Mouse (Mus musculus) liver, embryonic 15.5 days (tissue): Measurements from ENCODE around the gene Rnf2. TPM values are rescaled to one million over a fixed set of nuclear protein-coding genes. Genes with fewer than 3 reads are reported as not detected.
A peak's percentile ranks its signal among the peaks of the same experiment; 100 is the strongest.

Source experiments
- ATAC-seq: fragments of 200-750 bp; cut with Nextera tagmentation; 2 replicates; pipeline ENCODE4 v1.8.0; 2017; ENCODE audit warnings: moderate number of reproducible peaks, mild to moderate bottlenecking, moderate library complexity; ENCODE audit not compliant: insufficient read depth
- H3K27ac ChIP-seq: fragments of 300-500 bp; sonication (generic); replicated peaks from 2 replicates; pipeline ENCODE4 v1.5.1; 2015; ENCODE audit warnings: mild to moderate bottlenecking, inconsistent platforms
- H3K27me3 ChIP-seq: fragments of 300-500 bp; sonication (generic); 2 replicates; pipeline ENCODE4 v1.6.1; 2015; ENCODE audit warnings: mild to moderate bottlenecking, inconsistent platforms
- H3K36me3 ChIP-seq: fragments of 300-500 bp; sonication (generic); replicated peaks from 2 replicates; pipeline ENCODE4 v1.6.1; 2015; ENCODE audit warnings: moderate library complexity, mild to moderate bottlenecking, inconsistent platforms
- H3K4me1 ChIP-seq: fragments of 300-500 bp; sonication (generic); replicated peaks from 2 replicates; pipeline ENCODE4 v1.6.1; 2015; ENCODE audit warnings: inconsistent platforms
- H3K4me2 ChIP-seq: fragments of 300-500 bp; sonication (generic); 2 replicates; pipeline ENCODE4 v1.6.1; 2015; ENCODE audit warnings: moderate library complexity, mild to moderate bottlenecking, inconsistent platforms
- H3K4me3 ChIP-seq: fragments of 300-500 bp; sonication (generic); replicated peaks from 2 replicates; pipeline ENCODE4 v1.5.1; 2015; ENCODE audit warnings: mild to moderate bottlenecking, inconsistent platforms
- H3K9ac ChIP-seq: fragments of 300-500 bp; sonication (generic); 2 replicates; pipeline ENCODE4 v1.6.1; 2015; ENCODE audit warnings: moderate library complexity, mild to moderate bottlenecking, inconsistent platforms
- H3K9me3 ChIP-seq: fragments of 300-500 bp; sonication (generic); replicated peaks from 2 replicates; pipeline ENCODE4 v1.6.1; 2016; ENCODE audit warnings: inconsistent platforms
- WGBS: fragments of 180-500 bp; shearing (Covaris S2); methylation state at CpG from one replicate; pipeline ENCODE4 v1.1.7; 2015; ENCODE audit warnings: mixed read lengths; ENCODE audit not compliant: insufficient replicate concordance; 5-methylcytosine and 5-hydroxymethylcytosine counted together
- polyA plus RNA-seq: library from polyadenylated mRNA; unstranded; fragments of >200 nt; fragmentation: Nextera tagmentation; extraction: Ambion mirVana; gene quantifications from 2 replicates; pipeline ENCODE4 v1.2.1, GENCODE M21; 2015

The Rnf2 gene
- 18.3 and 19.3 TPM in 2 replicates for polyA plus RNA-seq

DNA sequence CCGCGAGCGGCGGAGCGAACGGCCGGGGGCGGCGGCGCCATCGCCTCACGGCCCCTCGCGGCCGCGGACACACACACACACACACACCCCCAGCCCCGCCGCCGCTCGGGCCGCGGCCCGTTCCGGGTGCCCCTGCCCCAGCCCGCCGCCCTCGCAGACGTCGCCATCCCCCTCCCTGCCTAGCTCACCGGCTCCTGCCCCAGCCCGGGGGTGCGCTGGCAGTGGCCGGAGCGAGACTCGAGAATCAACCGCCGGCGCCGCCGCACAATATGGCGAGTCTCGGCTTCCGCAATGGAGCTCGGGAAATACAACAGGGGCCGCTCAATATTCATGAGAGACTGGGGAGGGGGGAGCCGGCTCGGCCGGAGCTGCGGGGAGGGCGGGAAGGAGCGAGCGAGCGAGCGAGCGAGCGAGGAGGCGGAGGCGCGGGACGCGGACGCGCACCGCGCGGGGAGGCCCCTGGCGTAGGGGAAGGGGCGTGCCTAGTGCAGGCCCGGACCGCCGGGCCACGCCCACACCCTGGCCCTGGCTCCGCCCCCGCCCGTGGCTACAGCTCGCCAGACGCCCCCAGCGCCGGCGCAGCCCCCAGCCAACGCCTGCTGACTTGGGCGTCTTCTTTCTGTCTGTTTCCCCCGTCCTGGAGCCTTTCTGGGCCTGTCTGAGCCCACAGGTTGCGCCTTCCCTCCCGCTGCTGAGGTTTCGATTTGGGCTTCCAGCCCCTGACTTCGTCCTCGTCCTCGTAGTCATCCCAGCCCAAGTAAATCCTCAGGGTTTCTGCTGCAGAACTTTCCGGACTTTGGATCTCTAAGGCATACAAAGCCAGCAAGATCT is at the start of gene Rnf2:
Gene Rnf2, minus strand, starts transcription at position 425 of the 831 bp plus-strand sequence.
- peaks cover 30% of the 10 kb centered on the region for H3K4me1 ChIP-seq
- peak; percentile 97 for ATAC-seq
- H3K36me3 ChIP-seq = no peaks in the 10 kb centered on the region
- H3K27me3 ChIP-seq = no peaks in the 10 kb centered on the region
- peak within 1 kb of the TSS; percentile 89 for H3K4me2 ChIP-seq
- H3K9me3 ChIP-seq = no peaks in the 10 kb centered on the region
- peak within 1 kb of the TSS; percentile 95 for H3K4me3 ChIP-seq
- H3K27ac ChIP-seq = peak within 1 kb of the TSS; percentile 88
- peak within 1 kb of the TSS; percentile 95 for H3K9ac ChIP-seq
- WGBS = under 1% methylated on average over 86 of the region's 90 CpGs

DNA sequence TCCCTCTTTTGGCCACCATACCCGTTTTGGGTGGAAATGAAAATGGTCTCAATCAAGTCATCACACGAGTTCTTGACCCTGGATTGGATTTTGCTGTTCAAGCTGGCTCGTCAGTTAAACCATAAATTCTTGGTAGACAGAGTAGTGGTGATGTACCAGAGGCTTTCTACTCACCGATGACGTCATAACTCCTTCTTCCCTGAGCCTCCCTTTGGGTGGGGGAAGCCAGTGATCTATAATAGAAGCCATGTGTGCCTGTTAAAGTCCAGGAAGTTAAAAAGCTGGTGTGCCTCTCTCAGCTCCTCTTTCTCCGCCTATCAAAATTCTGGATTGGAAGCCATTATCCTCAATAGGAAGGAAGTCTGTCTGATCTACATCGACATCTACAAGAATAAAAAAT is 49.0 kb upstream of the Rnf2 start:
- no peak for ATAC-seq
- 0 out of 2 replicates have a peak, but pooled peaks cover 5% of the 10 kb centered on the region for H3K4me1 ChIP-seq

GRCm38 (mm10) chr1:151548896-151549610 is 48.3 kb upstream of the Rnf2 start:
- Histone ChIP-seq H3K9ac (no peak overlapping the region), H3K27me3 (no peaks in the 10 kb centered on the region), H3K27ac (no peak overlapping the region), H3K4me2 (no peak overlapping the region), H3K9me3 (no peaks in the 10 kb centered on the region), H3K4me1 (0 out of 2 replicates have a peak, but pooled peaks cover 5% of the 10 kb centered on the region), H3K4me3 (no peak overlapping the region), H3K36me3 (no peaks in the 10 kb centered on the region)
- WGBS = 62% methylated on average over 8 of the region's 8 CpGs
- ATAC-seq = no peak

More for the DNA sequence above, 49.0 kb upstream of the Rnf2 start:
- 60% methylated on average over 7 of the region's 7 CpGs for WGBS
- no peak overlapping the region for H3K4me2 ChIP-seq
- no peaks in the 10 kb centered on the region for H3K36me3 ChIP-seq
- no peak overlapping the region for H3K9ac ChIP-seq
- no peaks in the 10 kb centered on the region for H3K9me3 ChIP-seq
- no peaks in the 10 kb centered on the region for H3K27me3 ChIP-seq
- H3K27ac ChIP-seq = no peak overlapping the region
- no peak overlapping the region for H3K4me3 ChIP-seq

DNA sequence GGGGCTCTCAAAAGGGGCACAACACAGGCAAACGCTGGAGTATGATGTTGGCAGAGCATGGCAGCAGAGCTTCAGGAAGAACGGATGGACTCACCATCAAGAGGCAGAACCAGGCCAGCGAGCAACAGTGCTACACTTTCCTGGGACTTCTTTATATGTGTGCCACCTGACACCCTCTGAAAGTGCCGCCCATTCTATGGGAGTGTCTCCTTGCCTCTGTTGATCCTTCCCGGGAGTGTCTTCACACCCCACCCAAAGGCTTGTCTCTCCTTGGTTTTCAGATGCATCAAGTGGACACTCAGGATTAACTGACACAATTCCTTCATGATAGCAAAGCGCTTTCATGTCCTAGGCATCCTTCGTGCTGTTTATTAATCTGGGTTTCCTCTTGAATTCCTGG is 44.8 kb upstream of the Rnf2 start:
- H3K4me3 ChIP-seq = no peak overlapping the region
- WGBS = 62% methylated on average over 7 of the region's 7 CpGs
- H3K27ac ChIP-seq = no peak overlapping the region
- H3K4me1 ChIP-seq = no peaks in the 10 kb centered on the region
- H3K27me3 ChIP-seq = no peaks in the 10 kb centered on the region
- no peaks in the 10 kb centered on the region for H3K9me3 ChIP-seq
- H3K36me3 ChIP-seq = no peaks in the 10 kb centered on the region
- H3K4me2 ChIP-seq = no peak overlapping the region
- no peak for ATAC-seq
- no peak overlapping the region for H3K9ac ChIP-seq

- no peak overlapping the region for H3K4me2 ChIP-seq
- H3K36me3 ChIP-seq = no peaks in the 10 kb centered on the region
- WGBS = 41% methylated on average over 3 of the region's 3 CpGs
- H3K4me3 ChIP-seq = no peak overlapping the region
- H3K9ac ChIP-seq = no peak overlapping the region
- H3K27me3 ChIP-seq = no peaks in the 10 kb centered on the region
- no peaks in the 10 kb centered on the region for H3K9me3 ChIP-seq
- ATAC-seq = no peak
- no peak overlapping the region for H3K27ac ChIP-seq
- no peaks in the 10 kb centered on the region for H3K4me1 ChIP-seq
Measured at GRCm38 (mm10) chr1:151544581-151544980, 43.8 kb upstream of the Rnf2 start.

- Histone ChIP-seq H3K4me1 (no peaks in the 10 kb centered on the region), H3K36me3 (no peaks in the 10 kb centered on the region), H3K27me3 (no peaks in the 10 kb centered on the region), H3K27ac (no peak overlapping the region), H3K9ac (no peak overlapping the region), H3K9me3 (no peaks in the 10 kb centered on the region), H3K4me3 (no peak overlapping the region), H3K4me2 (no peak overlapping the region)
- WGBS = 57% methylated on average over 6 of the region's 6 CpGs
- ATAC-seq = no peak
Measured at GRCm38 (mm10) chr1:151543796-151544477, 43.2 kb upstream of the Rnf2 start.

DNA sequence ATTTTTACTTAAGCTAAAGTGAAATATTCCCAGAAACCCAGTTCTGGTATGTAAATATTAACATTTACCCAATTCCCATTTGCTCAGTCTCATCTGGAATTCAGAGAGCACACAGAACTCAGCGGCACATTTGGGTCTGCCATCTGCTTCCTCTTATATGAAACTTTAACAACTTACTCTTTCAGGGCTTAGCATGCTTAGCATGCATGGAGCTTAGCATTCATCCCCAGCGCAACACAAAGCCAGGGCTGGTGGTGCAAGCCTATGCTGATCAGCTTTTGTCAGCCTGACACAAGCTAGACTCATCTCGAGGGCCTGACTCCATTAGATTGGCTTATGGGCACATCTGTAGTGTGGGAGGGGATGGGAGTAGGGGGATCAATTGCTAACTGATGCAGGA is 25.9 kb upstream of the Rnf2 start:
- no peak for ATAC-seq
- no peak overlapping the region for H3K27ac ChIP-seq
- H3K9ac ChIP-seq = no peak overlapping the region
- no peaks in the 10 kb centered on the region for H3K27me3 ChIP-seq
- no peak overlapping the region for H3K4me3 ChIP-seq
- H3K4me1 ChIP-seq = no peaks in the 10 kb centered on the region
- H3K36me3 ChIP-seq = no peaks in the 10 kb centered on the region
- H3K4me2 ChIP-seq = no peak overlapping the region
- H3K9me3 ChIP-seq = no peaks in the 10 kb centered on the region
- 63% methylated on average over 3 of the region's 3 CpGs for WGBS

GRCm38 (mm10) chr1:151517571-151518250 is 17.0 kb upstream of the Rnf2 start:
- Histone ChIP-seq H3K36me3 (no peaks in the 10 kb centered on the region), H3K9me3 (no peaks in the 10 kb centered on the region), H3K4me3 (no peak overlapping the region), H3K27me3 (no peaks in the 10 kb centered on the region), H3K4me2 (no peak overlapping the region), H3K4me1 (no peaks in the 10 kb centered on the region), H3K9ac (no peak overlapping the region), H3K27ac (no peak overlapping the region)
- no peak for ATAC-seq
- WGBS = 65% methylated on average over 14 of the region's 15 CpGs

GRCm38 (mm10) chr1:151516871-151517270 is 16.1 kb upstream of the Rnf2 start:
- 72% methylated on average over 3 of the region's 3 CpGs for WGBS
- H3K4me2 ChIP-seq = no peak overlapping the region
- H3K4me3 ChIP-seq = no peak overlapping the region
- no peaks in the 10 kb centered on the region for H3K36me3 ChIP-seq
- H3K9ac ChIP-seq = no peak overlapping the region
- ATAC-seq = no peak
- no peak overlapping the region for H3K27ac ChIP-seq
- H3K9me3 ChIP-seq = no peaks in the 10 kb centered on the region
- no peaks in the 10 kb centered on the region for H3K4me1 ChIP-seq
- H3K27me3 ChIP-seq = no peaks in the 10 kb centered on the region

DNA sequence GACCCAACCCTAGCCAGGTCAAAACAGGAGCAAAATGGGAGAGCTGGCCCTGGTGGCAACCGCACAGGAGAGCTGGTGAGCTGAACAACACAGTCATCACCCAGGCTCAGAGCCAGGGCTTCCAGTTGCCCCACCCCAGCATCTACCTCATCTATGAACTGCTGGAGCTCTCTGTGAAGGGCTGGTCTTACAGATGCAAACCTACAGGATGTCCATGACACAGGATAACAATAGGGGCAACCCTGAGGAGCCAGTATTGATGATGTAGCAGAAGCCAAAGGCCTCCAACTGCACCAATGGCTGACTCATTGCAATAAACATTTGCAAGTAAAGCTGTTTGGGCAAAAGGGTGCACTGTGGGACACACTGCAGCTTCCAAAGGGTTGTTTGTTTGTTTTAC is 15.0 kb upstream of the Rnf2 start:
- no peak for ATAC-seq
- no peaks in the 10 kb centered on the region for H3K4me1 ChIP-seq
- no peak overlapping the region for H3K4me2 ChIP-seq
- H3K9me3 ChIP-seq = no peaks in the 10 kb centered on the region
- H3K4me3 ChIP-seq = no peak overlapping the region
- H3K9ac ChIP-seq = no peak overlapping the region
- no peaks in the 10 kb centered on the region for H3K27me3 ChIP-seq
- H3K36me3 ChIP-seq = no peaks in the 10 kb centered on the region
- no peak overlapping the region for H3K27ac ChIP-seq
- WGBS = 72% methylated on average over 1 of the region's 1 CpGs
